Mouse (Mus musculus) stomach, embryonic 16.5 days (tissue): ENCODE measurements around the gene Wdr77. TPM values are rescaled to one million over a fixed set of nuclear protein-coding genes. Genes with fewer than 3 reads are reported as not detected.
"Not testable (repeated sequence)": the region's sequence is repeated elsewhere in the genome, so short reads cannot be mapped to it uniquely, and the experiment has no call there.

Experiments used
- ATAC-seq: fragments of 200-750 bp; cut with Nextera tagmentation; 2 replicates; pipeline ENCODE4 v1.8.0; 2017; ENCODE audit warnings: moderate number of reproducible peaks, moderate TSS enrichment; ENCODE audit not compliant: insufficient read depth, low FRiP score
- H3K27ac ChIP-seq: fragments of 300-500 bp; sonication (generic); 2 replicates; pipeline ENCODE4 v1.5.1; 2014; ENCODE audit warnings: low read length
- H3K27me3 ChIP-seq: fragments of 300-500 bp; sonication (generic); 2 replicates; pipeline ENCODE4 v1.6.1; 2014; ENCODE audit warnings: low read length, control low read depth, mixed read lengths; ENCODE audit not compliant: control insufficient read depth, insufficient read depth
- H3K36me3 ChIP-seq: fragments of 300-500 bp; sonication (generic); 2 replicates; pipeline ENCODE4 v1.6.1; 2014; ENCODE audit warnings: low read length; ENCODE audit not compliant: control insufficient read depth, insufficient read depth
- H3K4me1 ChIP-seq: fragments of 300-500 bp; sonication (generic); 2 replicates; pipeline ENCODE4 v1.6.1; 2014; ENCODE audit warnings: low read length, control low read depth, mixed read lengths; ENCODE audit not compliant: control insufficient read depth, insufficient read depth
- H3K4me2 ChIP-seq: fragments of 300-500 bp; sonication (generic); 2 replicates; pipeline ENCODE4 v1.6.1; 2014; ENCODE audit warnings: low read depth, low read length, mixed read lengths
- H3K4me3 ChIP-seq: fragments of 300-500 bp; sonication (generic); replicated peaks from 2 replicates; pipeline ENCODE4 v1.5.1; 2014; ENCODE audit warnings: mild to moderate bottlenecking, low read length
- H3K9ac ChIP-seq: fragments of 300-500 bp; sonication (generic); 2 replicates; pipeline ENCODE4 v1.6.1; 2014; ENCODE audit warnings: low read length
- H3K9me3 ChIP-seq: fragments of 300-500 bp; sonication (generic); replicated peaks from 2 replicates; pipeline ENCODE4 v1.6.1; 2016; ENCODE audit warnings: low read length, control low read depth; ENCODE audit not compliant: control insufficient read depth
- WGBS: fragments of 180-500 bp; shearing (Covaris S2); extraction: QIAGEN DNeasy Blood & Tissue Kit; methylation state at CpG from one replicate; pipeline ENCODE4 v1.1.7; 2014; 5-methylcytosine and 5-hydroxymethylcytosine counted together
- polyA plus RNA-seq: library from polyadenylated mRNA; unstranded; fragments of >200 nt; fragmentation: Nextera tagmentation; extraction: Ambion mirVana; gene quantifications from 2 replicates; pipeline ENCODE4 v1.2.1, GENCODE M21; 2015

Gene Wdr77
- polyA plus RNA-seq, 1 experiment from 2014 or later: 110 TPM

GRCm38 (mm10) chr3:105971831-105972446, 12.8 kb downstream of the Wdr77 start:
- Histone ChIP-seq H3K27ac (no peak overlapping the region), H3K4me2 (no peak overlapping the region), H3K4me3 (no peak overlapping the region), H3K9me3 (no peaks in the 10 kb centered on the region), H3K9ac (no peak overlapping the region), H3K36me3 (0 out of 2 replicates have a peak, but pooled peaks cover 13% of the 10 kb centered on the region), H3K27me3 (no peaks in the 10 kb centered on the region), H3K4me1 (no peaks in the 10 kb centered on the region)
- 82% methylated on average over 5 of the region's 5 CpGs for WGBS
- no peak for ATAC-seq

GRCm38 (mm10) chr3:105973411-105973810, 14.2 kb downstream of the Wdr77 start, which contains the start of gene Ovgp1:
Gene Ovgp1, plus strand, starts transcription at chr3:105973711.
- H3K27ac ChIP-seq: no peak within 1 kb of the TSS
- no peak within 1 kb of the TSS for H3K4me3 ChIP-seq
- H3K27me3 ChIP-seq: no peaks in the 10 kb centered on the region
- no peak within 1 kb of the TSS for H3K9ac ChIP-seq
- H3K9me3 ChIP-seq: no peaks in the 10 kb centered on the region
- no peak for ATAC-seq
- H3K4me2 ChIP-seq: no peak within 1 kb of the TSS
- H3K4me1 ChIP-seq: no peaks in the 10 kb centered on the region
- WGBS: 48% methylated on average over 3 of the region's 3 CpGs
- H3K36me3 ChIP-seq: 0 out of 2 replicates have a peak, but pooled peaks cover 3% of the 10 kb centered on the region

GRCm38 (mm10) chr3:105974174-105974573, 15.0 kb downstream of the Wdr77 start:
- Histone ChIP-seq H3K4me3 (no peak overlapping the region), H3K27me3 (no peaks in the 10 kb centered on the region), H3K4me1 (no peaks in the 10 kb centered on the region), H3K36me3 (0 out of 2 replicates have a peak, but pooled peaks cover 3% of the 10 kb centered on the region), H3K27ac (no peak overlapping the region), H3K9me3 (no peaks in the 10 kb centered on the region), H3K4me2 (no peak overlapping the region), H3K9ac (no peak overlapping the region)
- ATAC-seq: no peak
- WGBS: 86% methylated on average over 2 of the region's 2 CpGs

GRCm38 (mm10) chr3:105989611-105990010, 30.4 kb downstream of the Wdr77 start:
- not testable (repeated sequence) for H3K27ac ChIP-seq, H3K27me3 ChIP-seq, H3K9ac ChIP-seq, H3K9me3 ChIP-seq, H3K4me1 ChIP-seq, H3K4me2 ChIP-seq, ATAC-seq, H3K36me3 ChIP-seq, H3K4me3 ChIP-seq
- 54% methylated on average over 5 of the region's 5 CpGs for WGBS

- WGBS: 19% methylated on average over 4 of the region's 4 CpGs
Observed at GRCm38 (mm10) chr3:105991653-105992283, 32.6 kb downstream of the Wdr77 start.

GRCm38 (mm10) chr3:105994730-105995129, 35.6 kb downstream of the Wdr77 start:
- ATAC-seq: no peak
- no peaks in the 10 kb centered on the region for H3K27me3 ChIP-seq
- 51% methylated on average over 2 of the region's 2 CpGs for whole genome bisulfite sequencing
- no peak overlapping the region for H3K9ac ChIP-seq
- no peak overlapping the region for H3K27ac ChIP-seq
- H3K4me1 ChIP-seq: no peaks in the 10 kb centered on the region
- no peaks in the 10 kb centered on the region for H3K36me3 ChIP-seq
- no peak overlapping the region for H3K4me2 ChIP-seq
- H3K9me3 ChIP-seq: no peaks in the 10 kb centered on the region
- H3K4me3 ChIP-seq: no peak overlapping the region

More at GRCm38 (mm10) chr3:105991653-105992283, 32.6 kb downstream of the Wdr77 start:
- H3K4me1 ChIP-seq: no peaks in the 10 kb centered on the region
- no peak for ATAC-seq
- no peaks in the 10 kb centered on the region for H3K27me3 ChIP-seq
- no peak overlapping the region for H3K9ac ChIP-seq
- no peaks in the 10 kb centered on the region for H3K9me3 ChIP-seq
- H3K27ac ChIP-seq: no peak overlapping the region
- no peak overlapping the region for H3K4me3 ChIP-seq
- H3K4me2 ChIP-seq: no peak overlapping the region
- no peaks in the 10 kb centered on the region for H3K36me3 ChIP-seq

- no peak for ATAC-seq
- WGBS: 19% methylated on average over 11 of the region's 11 CpGs
- H3K4me3 ChIP-seq: no peak overlapping the region
Observed at GRCm38 (mm10) chr3:106000707-106001375, 41.7 kb downstream of the Wdr77 start.

GRCm38 (mm10) chr3:106001416-106002370, 42.5 kb downstream of the Wdr77 start:
- Histone ChIP-seq H3K4me3 (no peak overlapping the region), H3K27ac (no peak overlapping the region), H3K4me1 (no peaks in the 10 kb centered on the region), H3K9me3 (no peaks in the 10 kb centered on the region), H3K27me3 (no peaks in the 10 kb centered on the region), H3K9ac (no peak overlapping the region), H3K36me3 (no peaks in the 10 kb centered on the region), H3K4me2 (peak overlapping the region; percentile 22; the same call in 1 of the 2 replicates)
- peak; percentile 88 for ATAC-seq
- WGBS: 21% methylated on average over 16 of the region's 17 CpGs

More at GRCm38 (mm10) chr3:106000707-106001375, 41.7 kb downstream of the Wdr77 start:
- Histone ChIP-seq H3K27me3 (no peaks in the 10 kb centered on the region), H3K27ac (no peak overlapping the region), H3K9ac (no peak overlapping the region), H3K9me3 (no peaks in the 10 kb centered on the region), H3K4me2 (peak overlapping the region; percentile 22; the same call in 1 of the 2 replicates), H3K4me1 (no peaks in the 10 kb centered on the region), H3K36me3 (no peaks in the 10 kb centered on the region)
